Mouse (Mus musculus): ENCODE measurements around the gene Prx. TPM values are rescaled to one million over a fixed set of nuclear protein-coding genes. Genes with fewer than 3 reads are reported as not detected.

Prx gene
- total RNA-seq, 2 experiments from 2014 or later = 0.95 to 0.97 TPM

- no peak for DNase-seq
- intact Hi-C loops (cut with DNase I) = no loop called here
Measured at GRCm38 (mm10) chr7:27543851-27544250, 44.7 kb downstream of the Prx start.

GRCm38 (mm10) chr7:27544675-27545370 is 45.7 kb downstream of the Prx start:
- intact Hi-C loops (cut with DNase I) = no loop called here
- DNase-seq = no peak

GRCm38 (mm10) chr7:27549597-27549996 is 50.5 kb downstream of the Prx start:
- intact Hi-C loops (cut with DNase I) = no loop called here
- no peak for DNase-seq

DNA sequence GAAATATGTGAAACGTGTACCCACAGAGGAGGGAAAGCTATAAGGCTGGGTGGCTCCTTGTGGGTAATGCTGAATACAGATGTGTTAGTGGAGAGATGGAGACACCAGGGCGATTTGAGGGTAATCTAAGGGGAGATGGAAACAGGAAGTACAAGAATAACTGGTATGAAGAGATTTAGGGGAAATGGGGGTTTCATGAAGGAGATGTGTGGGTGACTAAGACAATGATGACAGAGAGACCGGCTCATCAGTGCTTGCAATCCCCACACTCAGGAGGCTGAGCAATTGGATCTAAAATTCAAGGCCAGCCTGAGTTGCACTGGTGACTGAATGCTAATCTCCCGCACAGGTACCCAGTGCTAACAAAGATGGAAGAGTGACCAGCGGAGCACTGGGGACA is 52.9 kb downstream of the Prx start:
- no peak for DNase-seq
- intact Hi-C loops (cut with DNase I) = no loop called here

DNA sequence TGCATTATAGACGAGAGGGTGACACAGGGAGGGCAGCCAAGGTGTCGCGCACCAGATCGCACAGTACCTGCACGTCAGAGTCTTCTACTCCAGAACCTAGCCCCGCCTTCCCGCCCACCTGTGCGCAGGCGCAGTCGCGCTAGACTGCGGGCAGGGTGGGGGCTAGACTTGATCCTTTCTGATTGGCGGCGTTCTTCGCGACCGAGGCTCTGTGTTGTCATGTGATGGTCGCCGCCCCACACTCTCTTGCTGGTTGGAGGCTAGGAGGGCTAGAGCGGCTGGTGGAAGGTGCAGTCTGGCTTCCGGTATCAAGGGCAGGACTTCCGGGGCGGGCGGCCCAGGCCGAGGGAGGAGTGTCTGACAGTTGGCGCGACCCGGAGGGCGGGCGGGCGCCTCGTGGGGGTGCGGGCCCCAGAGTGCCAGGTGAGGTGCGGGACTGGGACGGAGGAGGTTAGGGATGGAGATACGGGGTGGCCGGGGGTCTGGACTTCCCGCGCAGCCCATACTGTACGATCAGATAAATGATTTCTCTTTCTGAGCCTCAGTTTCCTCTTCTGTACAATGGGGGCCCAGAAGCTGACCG is 53.9 kb downstream of the Prx start, which contains the start of the genes Pld3 and 2310022A10Rik:
Gene Pld3, minus strand, starts transcription at position 288 of the 583 bp plus-strand sequence.
Gene 2310022A10Rik, plus strand, starts transcription at position 303 of the 583 bp plus-strand sequence.
- peak; percentile 90 to 92 for DNase-seq
- intact Hi-C loops (cut with DNase I) = no loop called here

GRCm38 (mm10) chr7:27560291-27560887 is 61.3 kb downstream of the Prx start:
- intact Hi-C loops (cut with DNase I) = no loop called here
- peak; percentile 31 to 67 for DNase-seq

DNA sequence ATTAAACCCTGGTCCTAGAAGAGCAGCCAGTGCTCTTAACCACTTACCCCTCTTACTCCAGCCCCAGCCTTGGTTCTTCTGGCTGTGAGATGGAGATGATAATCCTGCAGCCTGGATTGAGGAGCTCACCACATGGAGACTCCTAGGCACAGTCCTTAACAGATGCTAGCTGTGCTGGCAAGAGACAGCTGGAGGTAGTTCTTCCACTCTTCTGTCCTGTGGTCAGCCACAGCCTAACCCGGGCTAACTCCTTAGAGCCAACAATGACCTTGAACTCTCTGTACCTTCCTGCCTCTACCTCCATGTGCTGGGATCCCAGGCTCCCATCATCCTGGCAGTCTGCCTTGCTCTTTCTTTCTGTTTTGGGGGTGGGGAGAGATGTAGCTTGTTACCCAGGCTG is 61.9 kb downstream of the Prx start:
- intact Hi-C loops (cut with DNase I) = no loop called here

More for the DNA sequence above, 61.9 kb downstream of the Prx start:
- DNase-seq = no peak

Other genes with a start within 250 kb of the Prx start
- 1 to 10 TPM; 5.7 to 6.1 TPM for gene Numbl, start 240.9 kb upstream of the Prx start, total RNA-seq (2021)
- 100 to 1,000 TPM; 207 to 236 TPM for gene Ltbp4, start 161.6 kb upstream of the Prx start, total RNA-seq (2021)
- gene Shkbp1, start 143.3 kb upstream of the Prx start, total RNA-seq (2021) = 1 to 10 TPM; 6.5 to 7.5 TPM
- gene Gm20479, start 141.9 kb upstream of the Prx start, total RNA-seq (2021) = not detected
- gene Sptbn4, start 51.6 kb upstream of the Prx start, total RNA-seq (2021) = under 1 TPM; 0.22 to 0.41 TPM
- 10 to 100 TPM; 29.9 to 31.8 TPM for gene Blvrb, start 51.3 kb upstream of the Prx start, total RNA-seq (2021)
- 1 to 10 TPM; 8.3 to 8.4 TPM for gene Sertad3, start 25.6 kb upstream of the Prx start, total RNA-seq (2021)
- gene Sertad1, start 12.4 kb upstream of the Prx start, total RNA-seq (2021) = 10 to 100 TPM in 1 of 2 experiments, 1 to 10 TPM in 1; 9.5 to 11.5 TPM
- under 1 TPM; 0.14 to 0.17 TPM for gene Hipk4, start 23.9 kb downstream of the Prx start, total RNA-seq (2021)
- 10 to 100 TPM; 26.0 to 29.0 TPM for gene Pld3, start 53.9 kb downstream of the Prx start, total RNA-seq (2021)
- gene 2310022A10Rik, start 53.9 kb downstream of the Prx start, total RNA-seq (2021) = 10 to 100 TPM; 67.6 to 69.0 TPM
- gene Akt2, start 92.2 kb downstream of the Prx start, total RNA-seq (2021) = 100 to 1,000 TPM; 172 to 194 TPM
- not detected for gene Ttc9b, start 154.6 kb downstream of the Prx start, total RNA-seq (2021)
- 10 to 100 TPM; 20.6 to 23.1 TPM for gene Map3k10, start 175.3 kb downstream of the Prx start, total RNA-seq (2021)
- under 1 TPM; 0.44 to 0.60 TPM for gene Zfp607b, start 190.0 kb downstream of the Prx start, total RNA-seq (2021)
- gene Zfp60, start 232.1 kb downstream of the Prx start, total RNA-seq (2021) = 1 to 10 TPM; 7.9 to 8.3 TPM

All from heart, postnatal 36 days (tissue).